ENCODE assay signal across 14 mouse cellular contexts in genomic region chr7:34967362-34967761, GRCm38 (mm10).
"Had no signal": no experiment of that assay in that cellular context is flagged by ENCODE, and none has a peak within 500 bp of the region (broad histone marks: within the 10 kb centered on the region; RNA-seq: fewer than 3 reads in every experiment).

No protein-coding gene starts in this region.

- H3K27me3 ChIP-seq: kidney, embryonic 15.5 days; limb, embryonic 15.5 days; neural tube, embryonic 15.5 days had no signal

- H3K9ac ChIP-seq: kidney, embryonic 15.5 days; limb, embryonic 15.5 days; neural tube, embryonic 15.5 days had no signal

- H3K4me1 ChIP-seq: midbrain, embryonic 10.5 days had no signal

- H3K36me3 ChIP-seq: neural tube, embryonic 15.5 days had no signal

- H3K4me3 ChIP-seq: kidney, embryonic 15.5 days; left cerebral cortex, adult 2 months; limb, embryonic 15.5 days; midbrain, embryonic 10.5 days; myocyte; neural tube, embryonic 15.5 days had no signal

- H3K27ac ChIP-seq: kidney, embryonic 15.5 days; left cerebral cortex, adult 2 months; limb, embryonic 15.5 days; midbrain, embryonic 10.5 days; neural tube, embryonic 15.5 days had no signal

- H3K4me2 ChIP-seq: kidney, embryonic 15.5 days; limb, embryonic 15.5 days; neural tube, embryonic 15.5 days had no signal

- H3K9me3 ChIP-seq: kidney, embryonic 15.5 days; limb, embryonic 15.5 days; midbrain, embryonic 10.5 days; neural tube, embryonic 15.5 days had no signal

- DNase-seq: kidney, adult 2 months; kidney, postnatal 14 days; lung, postnatal 4 days; midbrain, embryonic 14.5 days; right cerebral cortex, adult 18-20 months; right cerebral cortex, postnatal 25 days; thymus, adult 2 months; thymus, postnatal 25 days had no signal
